Mouse (Mus musculus) ES-Bruce4 (cell line): ENCODE data around the gene Bax.
"Not testable (repeated sequence)": the region's sequence is repeated elsewhere in the genome, so short reads cannot be mapped to it uniquely, and the experiment has no call there.

Experiments used
- CTCF ChIP-seq: IDR thresholded peaks from one replicate; pipeline ENCODE4 v1.8.1; 2011; ENCODE audit warnings: low read depth, low read length
- EP300 ChIP-seq: IDR thresholded peaks from 2 replicates; pipeline ENCODE4 v1.6.1; 2011; ENCODE audit warnings: low read depth, low read length; ENCODE audit not compliant: insufficient read depth
- POLR2A ChIP-seq: IDR thresholded peaks from one replicate; pipeline ENCODE4 v1.8.1; 2011; ENCODE audit warnings: low read length; ENCODE audit not compliant: insufficient read depth

GRCm38 (mm10) chr7:45462868-45463267, 3.8 kb downstream of the Bax start:
- TF ChIP-seq POLR2A, CTCF, EP300: not testable (repeated sequence)
